Mouse (Mus musculus): Measurements from ENCODE around the gene Sprr4.
"Not testable (repeated sequence)": the region's sequence is repeated elsewhere in the genome, so short reads cannot be mapped to it uniquely, and the experiment has no call there.

Gene Sprr4

GRCm38 (mm10) chr3:92500393-92500792, at the start of gene Sprr4:
Gene Sprr4 (minus strand): TSS chr3:92500493.
- in situ Hi-C loops (cut with MboI): no loop called here

GRCm38 (mm10) chr3:92534411-92534810, 34.1 kb upstream of the Sprr4 start, which contains the start of gene 2310046K23Rik:
Gene 2310046K23Rik (minus strand): TSS chr3:92534511.
- in situ Hi-C loops (cut with MboI): no loop called here

- in situ Hi-C loops (cut with MboI): no loop called here
Observed at GRCm38 (mm10) chr3:92512325-92512724, 12.0 kb upstream of the Sprr4 start.

DNA sequence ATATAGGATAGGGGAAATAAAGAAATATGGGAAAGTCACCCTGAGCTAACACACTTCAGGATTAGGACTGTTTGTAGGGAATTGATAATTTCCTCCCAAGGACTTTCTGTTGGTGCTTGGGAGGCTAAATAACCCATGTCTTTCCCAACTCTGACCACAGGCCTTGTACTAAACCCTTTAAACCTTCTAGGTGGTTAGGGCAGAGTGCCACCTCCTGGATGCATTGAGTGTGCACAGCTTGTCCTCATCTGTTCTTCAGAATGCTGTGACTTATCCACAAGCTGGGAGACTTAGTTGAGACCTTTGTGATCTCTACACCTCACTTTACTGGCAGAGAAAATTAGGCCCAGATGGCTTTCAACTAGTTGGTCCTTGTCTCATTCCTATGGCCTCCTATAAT, 10.5 kb upstream of the Sprr4 start:
- in situ Hi-C loops (cut with MboI): no loop called here

- in situ Hi-C loops (cut with MboI): no loop called here
Observed at GRCm38 (mm10) chr3:92508185-92508584, 7.9 kb upstream of the Sprr4 start.

DNA sequence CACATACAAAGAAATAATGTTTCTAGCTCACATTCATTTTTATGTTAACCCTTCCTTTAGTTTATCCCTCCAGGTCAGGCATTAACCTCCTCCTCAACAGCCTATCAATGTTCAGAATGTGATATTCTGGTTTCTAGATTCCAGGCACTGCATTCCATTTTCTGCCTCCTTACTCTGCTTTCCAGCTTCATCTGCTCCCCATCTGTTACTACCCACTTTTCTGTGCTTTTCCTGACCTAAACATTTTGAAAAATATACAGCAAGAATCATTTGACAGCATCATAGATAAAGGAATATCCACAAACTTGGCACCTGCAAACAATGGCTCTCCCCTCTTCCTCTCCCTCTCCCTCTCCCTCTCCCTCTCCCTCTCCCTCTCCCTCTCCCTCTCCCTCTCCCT, 3.2 kb upstream of the Sprr4 start:
- in situ Hi-C loops (cut with MboI): no loop called here

- in situ Hi-C loops (cut with MboI): not testable (repeated sequence)
Observed at GRCm38 (mm10) chr3:92490262-92490661, 10.0 kb downstream of the Sprr4 start.

- in situ Hi-C loops (cut with MboI): no loop called here
Observed at GRCm38 (mm10) chr3:92486307-92486706, 14.0 kb downstream of the Sprr4 start.

DNA sequence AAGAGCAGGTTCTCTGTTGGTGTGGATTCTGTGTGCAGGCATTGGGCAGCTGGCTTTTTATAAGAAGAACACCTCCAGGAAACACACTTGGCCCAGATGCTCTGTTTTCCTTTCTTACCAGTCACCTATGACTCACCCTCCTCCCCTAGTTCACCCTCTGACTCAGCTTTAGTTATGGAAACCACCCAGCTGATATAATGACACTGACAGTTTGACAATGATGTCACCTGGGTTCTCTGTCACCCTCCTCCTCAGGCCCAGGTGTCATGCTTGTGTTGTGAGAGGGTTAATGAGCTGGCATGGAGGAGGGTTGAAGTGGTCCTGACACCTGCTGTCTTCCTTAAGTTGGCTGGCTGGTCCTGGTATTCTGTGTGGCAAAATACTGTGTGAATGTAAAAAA, 14.4 kb downstream of the Sprr4 start, which contains the start of gene Sprr1a:
Gene Sprr1a, minus strand, starts transcription at position 33 of the 400 bp plus-strand sequence.
- in situ Hi-C loops (cut with MboI): no loop called here

GRCm38 (mm10) chr3:92481249-92481648, 19.0 kb downstream of the Sprr4 start:
- in situ Hi-C loops (cut with MboI): not testable (repeated sequence)

DNA sequence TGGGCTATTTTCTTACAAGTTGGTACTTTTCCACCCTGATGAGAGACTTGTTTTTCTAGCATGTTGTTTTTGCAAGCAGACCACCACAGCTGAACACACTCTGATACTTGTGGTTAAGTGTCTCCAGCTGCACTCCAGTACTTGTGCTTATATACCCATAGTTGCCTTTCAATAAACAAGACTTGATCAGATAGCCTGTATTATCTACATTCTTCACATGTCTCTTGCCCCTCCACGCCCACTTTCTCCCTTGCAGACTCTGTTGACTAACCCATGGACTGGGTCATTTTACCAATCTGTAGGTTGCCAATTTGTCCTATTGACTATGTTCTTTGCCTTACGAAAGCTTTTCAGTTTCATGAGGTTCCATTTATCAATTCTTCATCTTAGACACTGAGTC, 30.2 kb downstream of the Sprr4 start:
- in situ Hi-C loops (cut with MboI): no loop called here

DNA sequence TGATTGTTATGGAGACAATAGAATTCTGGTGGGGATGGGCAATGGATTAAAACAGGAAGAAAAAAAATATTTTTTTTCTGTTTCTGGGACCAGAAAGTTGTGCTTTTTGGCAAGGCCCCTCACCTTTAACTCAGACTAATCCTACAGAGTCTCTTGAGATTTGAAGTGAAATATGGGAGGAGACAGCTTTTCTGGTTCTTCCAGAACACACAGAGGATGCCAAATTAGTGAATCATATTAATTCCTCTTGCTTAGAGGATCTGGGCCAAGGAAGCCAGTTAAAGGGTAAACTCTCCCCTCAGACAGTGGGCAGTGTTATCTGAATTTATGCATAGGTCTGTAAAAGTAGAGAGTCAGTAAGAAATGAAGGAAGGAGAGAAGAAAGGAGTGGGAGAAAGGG, 32.9 kb downstream of the Sprr4 start:
- in situ Hi-C loops (cut with MboI): no loop called here

DNA sequence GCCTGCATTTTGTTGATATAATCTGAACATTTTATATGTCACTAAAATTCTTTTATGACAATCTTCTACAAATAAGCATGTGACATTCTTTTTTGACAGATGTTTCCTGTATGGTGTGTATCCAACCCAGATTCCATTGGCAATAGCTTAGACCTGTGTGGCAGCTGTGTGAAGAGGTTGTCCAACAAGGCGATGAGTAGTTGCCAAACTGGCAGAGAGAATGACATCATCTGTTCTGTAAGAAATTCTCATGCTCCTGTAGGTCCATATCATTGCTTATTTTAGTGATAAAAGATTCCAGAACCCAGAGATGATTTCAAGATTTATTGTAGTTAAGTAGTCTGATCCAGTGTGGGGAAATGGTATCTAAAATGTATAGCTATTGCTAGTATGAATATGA, 33.7 kb downstream of the Sprr4 start:
- in situ Hi-C loops (cut with MboI): no loop called here

DNA sequence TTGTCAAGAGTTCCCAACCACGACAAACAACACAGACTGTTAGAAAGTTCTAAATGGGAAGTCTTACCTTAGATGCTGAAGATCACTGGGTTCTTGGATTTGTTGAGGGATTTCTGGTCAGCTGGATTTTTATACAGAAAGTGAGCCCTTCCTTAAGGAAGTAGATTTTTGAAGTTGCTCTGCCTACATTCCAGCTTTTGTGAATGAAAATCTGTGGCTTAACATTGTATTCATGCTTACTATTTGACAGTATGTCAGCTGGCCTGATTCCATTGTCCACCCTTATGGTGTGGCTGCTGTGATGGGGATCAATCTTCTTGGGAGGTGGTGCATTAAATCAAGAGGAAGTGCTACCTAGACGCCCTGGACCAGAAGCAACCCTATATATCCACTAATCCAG, 41.7 kb downstream of the Sprr4 start, which contains the start of gene Sprr3:
Gene Sprr3, minus strand, starts transcription at position 101 of the 400 bp plus-strand sequence.
- in situ Hi-C loops (cut with MboI): no loop called here

DNA sequence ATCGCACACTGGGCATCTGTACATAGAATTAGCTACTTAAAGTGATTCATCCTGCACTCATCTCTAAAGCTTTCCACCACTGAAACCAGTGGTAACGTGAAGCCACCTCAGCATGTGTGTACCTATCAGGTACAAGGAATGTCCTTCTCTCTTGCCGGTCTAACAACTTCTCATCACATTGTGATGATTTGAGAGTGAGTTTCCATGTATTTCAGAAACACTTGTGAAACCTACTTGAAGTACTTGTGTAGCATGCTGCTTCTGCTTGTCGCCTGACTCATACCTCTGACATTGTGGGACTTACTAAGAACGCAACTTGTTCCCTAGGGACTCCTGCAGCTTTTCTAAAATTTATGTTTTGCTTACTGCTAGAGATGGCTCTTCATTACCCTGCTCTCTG, 45.1 kb downstream of the Sprr4 start:
- in situ Hi-C loops (cut with MboI): no loop called here

Measured in mature B cell (primary cell).